Mouse (Mus musculus) limb, embryonic 14.5 days (tissue): ENCODE results near the gene Gm11037. TPM values are rescaled to one million over a fixed set of nuclear protein-coding genes. Genes with fewer than 3 reads are reported as not detected.

Experiments
- ATAC-seq: fragments of 200-750 bp; cut with Nextera tagmentation; 2 replicates; pipeline ENCODE4 v1.8.0; 2017; ENCODE audit warnings: low read depth, moderate number of reproducible peaks, moderate TSS enrichment; ENCODE audit not compliant: low FRiP score
- DNase-seq: peaks from one replicate; pipeline ENCODE4 v3.0.0-alpha.2; 2015; ENCODE audit warnings: low spot score
- H3K27ac ChIP-seq: fragments of 300-500 bp; sonication (generic); replicated peaks from 2 replicates; pipeline ENCODE4 v1.5.1; 2014; ENCODE audit warnings: low read depth, mild to moderate bottlenecking, low read length, moderate library complexity, mixed read lengths
- H3K27me3 ChIP-seq: fragments of 300-500 bp; sonication (generic); 2 replicates; pipeline ENCODE4 v1.6.1; 2014; ENCODE audit warnings: low read length, mixed read lengths; ENCODE audit not compliant: control insufficient read depth, insufficient read depth
- H3K36me3 ChIP-seq: fragments of 300-500 bp; sonication (generic); 2 replicates; pipeline ENCODE4 v1.6.1; 2014; ENCODE audit warnings: mild to moderate bottlenecking, low read length, moderate library complexity, mixed read lengths; ENCODE audit not compliant: control insufficient read depth, insufficient read depth
- H3K4me1 ChIP-seq: fragments of 300-500 bp; sonication (generic); 2 replicates; pipeline ENCODE4 v1.6.1; 2014; ENCODE audit warnings: antibody characterized with exemption, low read length, mixed read lengths; ENCODE audit not compliant: control insufficient read depth, insufficient read depth
- H3K4me2 ChIP-seq: fragments of 300-500 bp; sonication (generic); replicated peaks from 2 replicates; pipeline ENCODE4 v1.6.1; 2014; ENCODE audit warnings: low read depth, mild to moderate bottlenecking, low read length, moderate library complexity; ENCODE audit not compliant: severe bottlenecking
- H3K4me3 ChIP-seq: fragments of 300-500 bp; sonication (generic); replicated peaks from 2 replicates; pipeline ENCODE4 v1.5.1; 2014; ENCODE audit warnings: low read length
- H3K9ac ChIP-seq: fragments of 300-500 bp; sonication (generic); 2 replicates; pipeline ENCODE4 v1.6.1; 2014; ENCODE audit warnings: mild to moderate bottlenecking, low read depth, low read length, moderate library complexity; ENCODE audit not compliant: severe bottlenecking
- H3K9me3 ChIP-seq: fragments of 300-500 bp; sonication (generic); 2 replicates; pipeline ENCODE4 v1.6.1; 2016; ENCODE audit warnings: low read length; ENCODE audit not compliant: control insufficient read depth
- POLR2A ChIP-seq: fragments of 200-500 bp; IDR thresholded peaks from 2 replicates; pipeline ENCODE4 v1.8.0; 2012; ENCODE audit warnings: inconsistent platforms, mild to moderate bottlenecking, moderate library complexity, borderline replicate concordance; ENCODE audit not compliant: insufficient read depth, insufficient read length; ENCODE audit errors: extremely low read depth
- WGBS: fragments of 180-500 bp; shearing (Covaris S2); extraction: QIAGEN DNeasy Blood & Tissue Kit; methylation state at CpG from one replicate; pipeline ENCODE4 v1.1.7; 2014; 5-methylcytosine and 5-hydroxymethylcytosine counted together
- polyA plus RNA-seq, 2 experiments: library from polyadenylated mRNA; depleted of rRNA in 1 of 2; stranded (reverse) in 1 of 2; unstranded in 1 of 2; fragments of >200 nt; fragmentation: Nextera tagmentation in 1 of 2; extraction: Ambion mirVana in 1 of 2; gene quantifications; 2 replicates each; pipeline versions ENCODE4 v1.2.1 to v1.2.3; 2012 to 2014

Gene Gm11037
- polyA plus RNA-seq, 2 experiments = not detected

- Histone ChIP-seq H3K9ac (no peak overlapping the region), H3K4me3 (peak overlapping the region; percentile 77), H3K27ac (no peak overlapping the region), H3K4me1 (peaks cover 23% of the 10 kb centered on the region), H3K9me3 (no peaks in the 10 kb centered on the region), H3K4me2 (peak overlapping the region; percentile 77), H3K27me3 (no peaks in the 10 kb centered on the region), H3K36me3 (peaks cover 11% of the 10 kb centered on the region)
- TF ChIP-seq POLR2A = no peak
- ATAC-seq = no peak
- WGBS = 75% methylated on average over 3 of the region's 3 CpGs
- no peak for DNase-seq
Observed at GRCm38 (mm10) chr2:131128636-131129157, 4.6 kb upstream of the Gm11037 start.

- peaks cover 23% of the 10 kb centered on the region for H3K4me1 ChIP-seq
- H3K4me2 ChIP-seq = no peak overlapping the region
- H3K9ac ChIP-seq = no peak overlapping the region
Observed at GRCm38 (mm10) chr2:131129836-131130235, 3.5 kb upstream of the Gm11037 start.

GRCm38 (mm10) chr2:131130849-131131248 lies 2.4 kb upstream of the Gm11037 start:
- no peak overlapping the region for H3K27ac ChIP-seq
- H3K4me1 ChIP-seq = peaks cover 23% of the 10 kb centered on the region
- H3K27me3 ChIP-seq = no peaks in the 10 kb centered on the region
- H3K4me2 ChIP-seq = no peak overlapping the region
- WGBS = 73% methylated on average over 2 of the region's 2 CpGs
- H3K4me3 ChIP-seq = no peak overlapping the region
- H3K9ac ChIP-seq = no peak overlapping the region
- DNase-seq (no peak), ATAC-seq (no peak)
- H3K9me3 ChIP-seq = no peaks in the 10 kb centered on the region
- peaks cover 31% of the 10 kb centered on the region for H3K36me3 ChIP-seq
- no peak for TF ChIP-seq POLR2A

More at GRCm38 (mm10) chr2:131129836-131130235, 3.5 kb upstream of the Gm11037 start:
- DNase-seq (no peak), ATAC-seq (no peak)
- H3K4me3 ChIP-seq = no peak overlapping the region
- no peaks in the 10 kb centered on the region for H3K9me3 ChIP-seq
- H3K36me3 ChIP-seq = peaks cover 21% of the 10 kb centered on the region
- no peaks in the 10 kb centered on the region for H3K27me3 ChIP-seq
- WGBS = 81% methylated on average over 5 of the region's 5 CpGs
- no peak overlapping the region for H3K27ac ChIP-seq
- TF ChIP-seq POLR2A = no peak

GRCm38 (mm10) chr2:131132111-131132888 lies 997 bp upstream of the Gm11037 start:
- Histone ChIP-seq H3K9me3 (no peaks in the 10 kb centered on the region), H3K4me2 (no peak overlapping the region), H3K9ac (no peak overlapping the region), H3K36me3 (peaks cover 45% of the 10 kb centered on the region), H3K27ac (no peak overlapping the region), H3K4me1 (peaks cover 12% of the 10 kb centered on the region), H3K27me3 (no peaks in the 10 kb centered on the region), H3K4me3 (no peak overlapping the region)
- no peak for TF ChIP-seq POLR2A
- DNase-seq = no peak
- WGBS = 79% methylated on average over 10 of the region's 10 CpGs
- ATAC-seq = no peak

- DNase-seq (no peak), ATAC-seq (no peak)
- H3K4me1 ChIP-seq = no peaks in the 10 kb centered on the region
- H3K36me3 ChIP-seq = peaks cover 63% of the 10 kb centered on the region
- H3K27me3 ChIP-seq = no peaks in the 10 kb centered on the region
- no peak overlapping the region for H3K4me2 ChIP-seq
- no peak overlapping the region for H3K4me3 ChIP-seq
- TF ChIP-seq POLR2A = no peak
- 69% methylated on average over 1 of the region's 1 CpGs for WGBS
- H3K27ac ChIP-seq = no peak overlapping the region
- H3K9ac ChIP-seq = no peak overlapping the region
- no peaks in the 10 kb centered on the region for H3K9me3 ChIP-seq
Observed at GRCm38 (mm10) chr2:131134381-131134780, 1.1 kb downstream of the Gm11037 start.
